Mouse (Mus musculus): ENCODE results near the gene Robo1. TPM values are rescaled to one million over a fixed set of nuclear protein-coding genes. Genes with fewer than 3 reads are reported as not detected.

Gene Robo1
- polyA plus RNA-seq, 1 experiment from 2014 or later, result 6.3 TPM

GRCm38 (mm10) chr16:72830394-72831056 lies 522.4 kb downstream of the Robo1 start:
- no peak overlapping the region for H3K4me3 ChIP-seq (ENCODE audit: low read depth, low read length)
- no peak for DNase-seq (ENCODE audit: low spot score)
- H3K9ac ChIP-seq (ENCODE audit: low read length), result no peak overlapping the region
- no peaks in the 10 kb centered on the region for H3K27me3 ChIP-seq (ENCODE audit: control insufficient read depth, insufficient read depth, low read length)
- no peaks in the 10 kb centered on the region for H3K4me1 ChIP-seq (replicated peaks; ENCODE audit: control insufficient read depth, insufficient read depth)
- WGBS, result 35% methylated on average over 5 of the region's 5 CpGs
- no peak overlapping the region for H3K4me2 ChIP-seq (replicated peaks; ENCODE audit: low read depth)
- no peaks in the 10 kb centered on the region for H3K9me3 ChIP-seq (ENCODE audit: control insufficient read depth, low read length)
- H3K36me3 ChIP-seq (ENCODE audit: control insufficient read depth, insufficient read depth, low read length), result no peaks in the 10 kb centered on the region
- no peak overlapping the region for H3K27ac ChIP-seq (replicated peaks)
- no peak for TF ChIP-seq EP300 (optimal IDR thresholded peaks at IDR 0.05)
- TF ChIP-seq CTCF (IDR thresholded peaks at IDR 0.05; ENCODE audit: low read depth), result no peak
- ATAC-seq (ENCODE audit: low FRiP score, low TSS enrichment), result 0 out of 2 replicates have a peak, but pooled peaks have one; percentile 42

GRCm38 (mm10) chr16:72834266-72834665 lies 526.2 kb downstream of the Robo1 start:
- ATAC-seq (ENCODE audit: low FRiP score, low TSS enrichment) (no peak), DNase-seq (ENCODE audit: low spot score) (no peak)
- no peaks in the 10 kb centered on the region for H3K27me3 ChIP-seq (ENCODE audit: control insufficient read depth, insufficient read depth, low read length)
- no peak overlapping the region for H3K4me3 ChIP-seq (ENCODE audit: low read depth, low read length)
- no peak for TF ChIP-seq CTCF (IDR thresholded peaks at IDR 0.05; ENCODE audit: low read depth)
- no peak for TF ChIP-seq EP300 (optimal IDR thresholded peaks at IDR 0.05)
- WGBS, result 97% methylated on average over 2 of the region's 2 CpGs
- no peaks in the 10 kb centered on the region for H3K9me3 ChIP-seq (ENCODE audit: control insufficient read depth, low read length)
- H3K9ac ChIP-seq (ENCODE audit: low read length), result no peak overlapping the region
- H3K4me1 ChIP-seq (replicated peaks; ENCODE audit: control insufficient read depth, insufficient read depth), result no peaks in the 10 kb centered on the region
- no peak overlapping the region for H3K27ac ChIP-seq (replicated peaks)
- H3K36me3 ChIP-seq (ENCODE audit: control insufficient read depth, insufficient read depth, low read length), result no peaks in the 10 kb centered on the region
- no peak overlapping the region for H3K4me2 ChIP-seq (replicated peaks; ENCODE audit: low read depth)

GRCm38 (mm10) chr16:72839031-72839430 lies 530.9 kb downstream of the Robo1 start:
- H3K27ac ChIP-seq (replicated peaks), result no peak overlapping the region
- H3K4me2 ChIP-seq (replicated peaks; ENCODE audit: low read depth), result no peak overlapping the region
- H3K4me1 ChIP-seq (replicated peaks; ENCODE audit: control insufficient read depth, insufficient read depth), result no peaks in the 10 kb centered on the region
- no peak overlapping the region for H3K9ac ChIP-seq (ENCODE audit: low read length)
- TF ChIP-seq CTCF (IDR thresholded peaks at IDR 0.05; ENCODE audit: low read depth), result no peak
- TF ChIP-seq EP300 (optimal IDR thresholded peaks at IDR 0.05), result no peak
- 66% methylated on average over 1 of the region's 1 CpGs for WGBS
- no peaks in the 10 kb centered on the region for H3K36me3 ChIP-seq (ENCODE audit: control insufficient read depth, insufficient read depth, low read length)
- H3K9me3 ChIP-seq (ENCODE audit: control insufficient read depth, low read length), result no peaks in the 10 kb centered on the region
- H3K27me3 ChIP-seq (ENCODE audit: control insufficient read depth, insufficient read depth, low read length), result no peaks in the 10 kb centered on the region
- H3K4me3 ChIP-seq (ENCODE audit: low read depth, low read length), result no peak overlapping the region
- no peak for ATAC-seq (ENCODE audit: low FRiP score, low TSS enrichment)
- DNase-seq (ENCODE audit: low spot score), result no peak

GRCm38 (mm10) chr16:72841066-72841465 lies 533.0 kb downstream of the Robo1 start:
- Histone ChIP-seq H3K27ac (replicated peaks) (no peak overlapping the region), H3K4me2 (replicated peaks; ENCODE audit: low read depth) (no peak overlapping the region), H3K4me1 (replicated peaks; ENCODE audit: control insufficient read depth, insufficient read depth) (no peaks in the 10 kb centered on the region), H3K4me3 (ENCODE audit: low read depth, low read length) (no peak overlapping the region), H3K27me3 (ENCODE audit: control insufficient read depth, insufficient read depth, low read length) (no peaks in the 10 kb centered on the region), H3K9me3 (ENCODE audit: control insufficient read depth, low read length) (no peaks in the 10 kb centered on the region), H3K36me3 (ENCODE audit: control insufficient read depth, insufficient read depth, low read length) (no peaks in the 10 kb centered on the region), H3K9ac (ENCODE audit: low read length) (no peak overlapping the region)
- DNase-seq (ENCODE audit: low spot score) (no peak), ATAC-seq (ENCODE audit: low FRiP score, low TSS enrichment) (no peak)
- WGBS, result 70% methylated on average over 9 of the region's 9 CpGs
- TF ChIP-seq EP300 (optimal IDR thresholded peaks at IDR 0.05) (no peak), CTCF (IDR thresholded peaks at IDR 0.05; ENCODE audit: low read depth) (no peak)

GRCm38 (mm10) chr16:72854101-72854500 lies 546.0 kb downstream of the Robo1 start:
- H3K9me3 ChIP-seq (ENCODE audit: control insufficient read depth, low read length), result no peaks in the 10 kb centered on the region
- no peak overlapping the region for H3K4me3 ChIP-seq (ENCODE audit: low read depth, low read length)
- no peak overlapping the region for H3K9ac ChIP-seq (ENCODE audit: low read length)
- H3K27me3 ChIP-seq (ENCODE audit: control insufficient read depth, insufficient read depth, low read length), result no peaks in the 10 kb centered on the region
- TF ChIP-seq EP300 (optimal IDR thresholded peaks at IDR 0.05), result no peak
- no peak for TF ChIP-seq CTCF (IDR thresholded peaks at IDR 0.05; ENCODE audit: low read depth)
- no peak overlapping the region for H3K4me2 ChIP-seq (replicated peaks; ENCODE audit: low read depth)
- no peaks in the 10 kb centered on the region for H3K4me1 ChIP-seq (replicated peaks; ENCODE audit: control insufficient read depth, insufficient read depth)
- no peak overlapping the region for H3K27ac ChIP-seq (replicated peaks)
- no peaks in the 10 kb centered on the region for H3K36me3 ChIP-seq (ENCODE audit: control insufficient read depth, insufficient read depth, low read length)
- 63% methylated on average over 9 of the region's 9 CpGs for WGBS
- DNase-seq (ENCODE audit: low spot score) (no peak), ATAC-seq (ENCODE audit: low FRiP score, low TSS enrichment) (no peak)

GRCm38 (mm10) chr16:72854809-72855503 lies 546.9 kb downstream of the Robo1 start:
- no peak for TF ChIP-seq CTCF (IDR thresholded peaks at IDR 0.05; ENCODE audit: low read depth)
- TF ChIP-seq EP300 (optimal IDR thresholded peaks at IDR 0.05), result no peak
- no peaks in the 10 kb centered on the region for H3K4me1 ChIP-seq (replicated peaks; ENCODE audit: control insufficient read depth, insufficient read depth)
- DNase-seq (ENCODE audit: low spot score) (no peak), ATAC-seq (ENCODE audit: low FRiP score, low TSS enrichment) (no peak)
- WGBS, result 76% methylated on average over 5 of the region's 5 CpGs
- no peak overlapping the region for H3K4me2 ChIP-seq (replicated peaks; ENCODE audit: low read depth)
- H3K27ac ChIP-seq (replicated peaks), result no peak overlapping the region
- H3K9me3 ChIP-seq (ENCODE audit: control insufficient read depth, low read length), result no peaks in the 10 kb centered on the region
- H3K9ac ChIP-seq (ENCODE audit: low read length), result no peak overlapping the region
- H3K27me3 ChIP-seq (ENCODE audit: control insufficient read depth, insufficient read depth, low read length), result no peaks in the 10 kb centered on the region
- no peak overlapping the region for H3K4me3 ChIP-seq (ENCODE audit: low read depth, low read length)
- no peaks in the 10 kb centered on the region for H3K36me3 ChIP-seq (ENCODE audit: control insufficient read depth, insufficient read depth, low read length)
